Mouse (Mus musculus): ENCODE measurements around the gene St6gal1. TPM values are rescaled to one million over a fixed set of nuclear protein-coding genes. Genes with fewer than 3 reads are reported as not detected.

The St6gal1 gene
- polyA plus RNA-seq, 2 experiments, result 10.5 to 10.6 TPM

- H3K4me2 ChIP-seq (ENCODE audit: low read depth), result no peak overlapping the region
- 21% methylated on average over 4 of the region's 4 CpGs for WGBS (ENCODE audit: insufficient replicate concordance)
- H3K9ac ChIP-seq (replicated peaks), result no peak overlapping the region
- no peak overlapping the region for H3K4me3 ChIP-seq (ENCODE audit: insufficient read depth in 1 of 2, low read depth in 2 of 2, low read length in 2 of 2)
- ATAC-seq (ENCODE audit: insufficient read depth), result no peak
- DNase-seq (ENCODE audit: low read depth in 3 of 3, low spot score in 3 of 3), result no peak
- H3K9me3 ChIP-seq (ENCODE audit: control insufficient read depth, low read length), result no peaks in the 10 kb centered on the region
- H3K27me3 ChIP-seq (ENCODE audit: control insufficient read depth, insufficient read depth, low read length), result no peaks in the 10 kb centered on the region
- 0 out of 4 replicates have a peak, but pooled peaks cover 0 to 4% of the 10 kb centered on the region in 2 experiments for H3K4me1 ChIP-seq (replicated peaks; ENCODE audit: control insufficient read depth in 2 of 2, insufficient read depth in 2 of 2, low read length in 1 of 2)
- no peak overlapping the region for H3K27ac ChIP-seq
- TF ChIP-seq CTCF (IDR thresholded peaks at IDR 0.05; ENCODE audit: low read depth) (no peak), EP300 (IDR thresholded peaks at IDR 0.05; ENCODE audit: low read depth) (no peak)
- H3K36me3 ChIP-seq (replicated peaks; ENCODE audit: control insufficient read depth, insufficient read depth, low read depth), result no peaks in the 10 kb centered on the region
Observed at GRCm38 (mm10) chr16:23308012-23308554, 83.5 kb downstream of the St6gal1 start.

- 55% methylated on average over 4 of the region's 4 CpGs for WGBS (ENCODE audit: insufficient replicate concordance)
- no peak overlapping the region for H3K9ac ChIP-seq (replicated peaks)
- DNase-seq (ENCODE audit: low read depth in 3 of 3, low spot score in 3 of 3), result no peak
- no peak for TF ChIP-seq EP300 (IDR thresholded peaks at IDR 0.05; ENCODE audit: low read depth)
- no peak for TF ChIP-seq CTCF (IDR thresholded peaks at IDR 0.05; ENCODE audit: low read depth)
- H3K27ac ChIP-seq, result no peak overlapping the region
- H3K9me3 ChIP-seq (ENCODE audit: control insufficient read depth, low read length), result no peaks in the 10 kb centered on the region
- no peak overlapping the region for H3K4me3 ChIP-seq (ENCODE audit: insufficient read depth in 1 of 2, low read depth in 2 of 2, low read length in 2 of 2)
- H3K36me3 ChIP-seq (replicated peaks; ENCODE audit: control insufficient read depth, insufficient read depth, low read depth), result no peaks in the 10 kb centered on the region
- H3K4me1 ChIP-seq (replicated peaks; ENCODE audit: control insufficient read depth in 2 of 2, insufficient read depth in 2 of 2, low read length in 1 of 2), result 0 out of 4 replicates have a peak, but pooled peaks cover 0 to 4% of the 10 kb centered on the region in 2 experiments
- no peaks in the 10 kb centered on the region for H3K27me3 ChIP-seq (ENCODE audit: control insufficient read depth, insufficient read depth, low read length)
- no peak for ATAC-seq (ENCODE audit: insufficient read depth)
- no peak overlapping the region for H3K4me2 ChIP-seq (ENCODE audit: low read depth)
Observed at GRCm38 (mm10) chr16:23309080-23309479, 84.5 kb downstream of the St6gal1 start.

- Histone ChIP-seq H3K9ac (replicated peaks) (no peak overlapping the region), H3K4me1 (replicated peaks; ENCODE audit: control insufficient read depth in 2 of 2, insufficient read depth in 2 of 2, low read length in 1 of 2) (peaks cover 0 to 5% of the 10 kb centered on the region in 2 experiments; a peak in 3 of 4 replicates), H3K27me3 (ENCODE audit: control insufficient read depth, insufficient read depth, low read length) (no peaks in the 10 kb centered on the region), H3K36me3 (replicated peaks; ENCODE audit: control insufficient read depth, insufficient read depth, low read depth) (no peaks in the 10 kb centered on the region), H3K4me2 (ENCODE audit: low read depth) (no peak overlapping the region), H3K9me3 (ENCODE audit: control insufficient read depth, low read length) (no peaks in the 10 kb centered on the region), H3K4me3 (ENCODE audit: insufficient read depth in 1 of 2, low read depth in 2 of 2, low read length in 2 of 2) (no peak overlapping the region), H3K27ac (no peak overlapping the region)
- TF ChIP-seq CTCF (IDR thresholded peaks at IDR 0.05; ENCODE audit: low read depth) (no peak), EP300 (IDR thresholded peaks at IDR 0.05; ENCODE audit: low read depth) (no peak)
- 68% methylated on average over 9 of the region's 9 CpGs for WGBS (ENCODE audit: insufficient replicate concordance)
- no peak for DNase-seq (ENCODE audit: low read depth in 3 of 3, low spot score in 3 of 3)
- no peak for ATAC-seq (ENCODE audit: insufficient read depth)
Observed at GRCm38 (mm10) chr16:23312604-23313003, 88.1 kb downstream of the St6gal1 start.

GRCm38 (mm10) chr16:23314790-23315189, 90.2 kb downstream of the St6gal1 start:
- no peak overlapping the region for H3K9ac ChIP-seq (replicated peaks)
- no peak for TF ChIP-seq CTCF (IDR thresholded peaks at IDR 0.05; ENCODE audit: low read depth)
- no peak for TF ChIP-seq EP300 (IDR thresholded peaks at IDR 0.05; ENCODE audit: low read depth)
- no peaks in the 10 kb centered on the region for H3K9me3 ChIP-seq (ENCODE audit: control insufficient read depth, low read length)
- no peaks in the 10 kb centered on the region for H3K27me3 ChIP-seq (ENCODE audit: control insufficient read depth, insufficient read depth, low read length)
- DNase-seq (ENCODE audit: low read depth in 3 of 3, low spot score in 3 of 3) (peak in 2 of 3 experiments; percentile 13 to 22), ATAC-seq (ENCODE audit: insufficient read depth) (no peak; the same call in 1 of the 2 replicates)
- no peak overlapping the region for H3K4me2 ChIP-seq (ENCODE audit: low read depth)
- no peaks in the 10 kb centered on the region for H3K36me3 ChIP-seq (replicated peaks; ENCODE audit: control insufficient read depth, insufficient read depth, low read depth)
- peaks cover 0 to 8% of the 10 kb centered on the region in 2 experiments; a peak in 3 of 4 replicates for H3K4me1 ChIP-seq (replicated peaks; ENCODE audit: control insufficient read depth in 2 of 2, insufficient read depth in 2 of 2, low read length in 1 of 2)
- H3K4me3 ChIP-seq (ENCODE audit: insufficient read depth in 1 of 2, low read depth in 2 of 2, low read length in 2 of 2), result no peak overlapping the region
- H3K27ac ChIP-seq, result no peak overlapping the region
- WGBS (ENCODE audit: insufficient replicate concordance), result 17% methylated on average over 7 of the region's 7 CpGs

GRCm38 (mm10) chr16:23317411-23318047, 93.0 kb downstream of the St6gal1 start:
- no peak for ATAC-seq (ENCODE audit: insufficient read depth)
- Histone ChIP-seq H3K4me3 (ENCODE audit: insufficient read depth in 1 of 2, low read depth in 2 of 2, low read length in 2 of 2) (no peak overlapping the region), H3K27ac (no peak overlapping the region), H3K36me3 (replicated peaks; ENCODE audit: control insufficient read depth, insufficient read depth, low read depth) (no peaks in the 10 kb centered on the region), H3K9ac (replicated peaks) (no peak overlapping the region), H3K4me2 (ENCODE audit: low read depth) (peak overlapping the region; percentile 18; the same call in 1 of the 2 replicates), H3K27me3 (ENCODE audit: control insufficient read depth, insufficient read depth, low read length) (no peaks in the 10 kb centered on the region), H3K4me1 (replicated peaks; ENCODE audit: control insufficient read depth in 2 of 2, insufficient read depth in 2 of 2, low read length in 1 of 2) (peaks cover 0 to 10% of the 10 kb centered on the region in 2 experiments; a peak in 3 of 4 replicates), H3K9me3 (ENCODE audit: control insufficient read depth, low read length) (no peaks in the 10 kb centered on the region)
- 63% methylated on average over 7 of the region's 7 CpGs for WGBS (ENCODE audit: insufficient replicate concordance)
- TF ChIP-seq CTCF (IDR thresholded peaks at IDR 0.05; ENCODE audit: low read depth) (no peak), EP300 (IDR thresholded peaks at IDR 0.05; ENCODE audit: low read depth) (no peak)
- peak in 1 of 3 experiments; percentile 10 for DNase-seq (ENCODE audit: low read depth in 3 of 3, low spot score in 3 of 3)
